Mouse (Mus musculus) stomach, adult 2 months (tissue): ENCODE measurements around the gene Ceacam10. TPM values are rescaled to one million over a fixed set of nuclear protein-coding genes. Genes with fewer than 3 reads are reported as not detected.

ENCODE experiments used
- polyA plus RNA-seq: library from polyadenylated mRNA; depleted of rRNA; stranded (reverse); fragments of >200 nt; gene quantifications from 2 replicates; pipeline ENCODE4 v1.2.3, GENCODE M21; 2012; rRNA removed

Ceacam10 gene
- 3.0 and 3.4 TPM in 2 replicates for polyA plus RNA-seq

GRCm38 (mm10) chr7:24776918-24777317 lies at the start of gene Ceacam10:
Gene Ceacam10 (plus strand): TSS chr7:24777206.

GRCm38 (mm10) chr7:24760211-24760610 lies 16.8 kb upstream of the Ceacam10 start, which contains the start of gene Cd177:
Gene Cd177 (minus strand): TSS chr7:24760311.

Other genes starting within 250 kb of the Ceacam10 start
- gene Irgq, start 246.5 kb upstream of the Ceacam10 start, polyA plus RNA-seq, result 8.1 and 9.0 TPM in 2 replicates
- 37.2 and 46.2 TPM in 2 replicates for gene Pinlyp, start 231.1 kb upstream of the Ceacam10 start, polyA plus RNA-seq
- gene Xrcc1, start 230.9 kb upstream of the Ceacam10 start, polyA plus RNA-seq, result 16.4 and 20.3 TPM in 2 replicates
- gene Ethe1, start 189.7 kb upstream of the Ceacam10 start, polyA plus RNA-seq, result 167 and 181 TPM in 2 replicates
- 1.9 and 3.4 TPM in 2 replicates for gene Zfp575, start 189.6 kb upstream of the Ceacam10 start, polyA plus RNA-seq
- 5.6 and 8.8 TPM in 2 replicates for gene Phldb3, start 166.4 kb upstream of the Ceacam10 start, polyA plus RNA-seq
- 168 and 173 TPM in 2 replicates for gene Lypd3, start 140.7 kb upstream of the Ceacam10 start, polyA plus RNA-seq
- gene Tex101, start 100.5 kb upstream of the Ceacam10 start, polyA plus RNA-seq, result not detected in 2 replicates
- not detected in 2 replicates for gene BC049730, start 68.0 kb upstream of the Ceacam10 start, polyA plus RNA-seq
- not detected in 2 replicates for gene Gm4763, start 50.3 kb upstream of the Ceacam10 start, polyA plus RNA-seq
- gene Cd177, start 16.9 kb upstream of the Ceacam10 start, polyA plus RNA-seq, result 2.9 and 3.4 TPM in 2 replicates
- 0.25 and 0.78 TPM in 2 replicates for gene Gm9844, start 85.0 kb downstream of the Ceacam10 start, polyA plus RNA-seq
- not detected in 2 replicates for gene Lypd4, start 92.7 kb downstream of the Ceacam10 start, polyA plus RNA-seq
- gene Dmrtc2, start 92.9 kb downstream of the Ceacam10 start, polyA plus RNA-seq, result not detected in 2 replicates
- gene Rps19, start 107.2 kb downstream of the Ceacam10 start, polyA plus RNA-seq, result 211 and 227 TPM in 2 replicates
- gene Cd79a, start 120.2 kb downstream of the Ceacam10 start, polyA plus RNA-seq, result 0.43 and 0.72 TPM in 2 replicates
- gene Arhgef1, start 125.7 kb downstream of the Ceacam10 start, polyA plus RNA-seq, result 90.9 and 91.2 TPM in 2 replicates
- gene Gm4881, start 167.3 kb downstream of the Ceacam10 start, polyA plus RNA-seq, result not detected in 2 replicates
- gene Rabac1, start 195.5 kb downstream of the Ceacam10 start, polyA plus RNA-seq, result 348 and 466 TPM in 2 replicates
- gene Atp1a3, start 228.8 kb downstream of the Ceacam10 start, polyA plus RNA-seq, result 0.75 and 1.8 TPM in 2 replicates